Mouse (Mus musculus) midbrain, postnatal 0 days (tissue): Measurements from ENCODE around the gene Tek. TPM values are rescaled to one million over a fixed set of nuclear protein-coding genes. Genes with fewer than 3 reads are reported as not detected.

Experiments
- ATAC-seq: fragments of 200-750 bp; cut with Nextera tagmentation; 2 replicates; pipeline ENCODE4 v1.8.0; 2017; ENCODE audit warnings: moderate number of reproducible peaks, mild to moderate bottlenecking, moderate TSS enrichment, moderate library complexity; ENCODE audit not compliant: low FRiP score
- DNase-seq: peaks from one replicate; pipeline ENCODE4 v3.0.0-alpha.2; 2015; ENCODE audit warnings: low spot score
- H3K27ac ChIP-seq: fragments of 300-500 bp; sonication (generic); 2 replicates; pipeline ENCODE4 v1.5.1; 2014; ENCODE audit warnings: low read depth, mild to moderate bottlenecking, low read length, mixed read lengths
- H3K27me3 ChIP-seq: fragments of 300-500 bp; sonication (generic); 2 replicates; pipeline ENCODE4 v1.6.1; 2014; ENCODE audit warnings: low read length, control low read depth, mixed read lengths; ENCODE audit not compliant: insufficient read depth
- H3K36me3 ChIP-seq: fragments of 300-500 bp; sonication (generic); 2 replicates; pipeline ENCODE4 v1.6.1; 2014; ENCODE audit warnings: low read length, control low read depth, mixed read lengths; ENCODE audit not compliant: insufficient read depth
- H3K4me1 ChIP-seq: fragments of 300-500 bp; sonication (generic); 2 replicates; pipeline ENCODE4 v1.6.1; 2014; ENCODE audit warnings: mild to moderate bottlenecking, control low read depth, antibody characterized with exemption, low read length, mixed read lengths; ENCODE audit not compliant: insufficient read depth
- H3K4me2 ChIP-seq: fragments of 300-500 bp; sonication (generic); 2 replicates; pipeline ENCODE4 v1.6.1; 2014; ENCODE audit warnings: low read depth, mild to moderate bottlenecking, low read length, mixed read lengths; ENCODE audit not compliant: poor library complexity, severe bottlenecking
- H3K4me3 ChIP-seq: fragments of 300-500 bp; sonication (generic); 2 replicates; pipeline ENCODE4 v1.5.1; 2014; ENCODE audit warnings: low read depth, mild to moderate bottlenecking, low read length, moderate library complexity
- H3K9ac ChIP-seq: fragments of 300-500 bp; sonication (generic); replicated peaks from 2 replicates; pipeline ENCODE4 v1.6.1; 2014; ENCODE audit warnings: mild to moderate bottlenecking, low read length, moderate library complexity, mixed read lengths; ENCODE audit not compliant: poor library complexity, severe bottlenecking
- H3K9me3 ChIP-seq: fragments of 300-500 bp; sonication (generic); 2 replicates; pipeline ENCODE4 v1.6.1; 2016; ENCODE audit warnings: low read length, control low read depth
- CTCF ChIP-seq: IDR thresholded peaks from 2 replicates; pipeline ENCODE4 v1.5.1; 2016; ENCODE audit warnings: antibody characterized with exemption, mild to moderate bottlenecking
- WGBS: fragments of 180-500 bp; shearing (Covaris S2); extraction: QIAGEN DNeasy Blood & Tissue Kit; methylation state at CpG from one replicate; pipeline ENCODE4 v1.1.7; 2014; 5-methylcytosine and 5-hydroxymethylcytosine counted together
- polyA plus RNA-seq: library from polyadenylated mRNA; unstranded; fragments of >200 nt; fragmentation: Nextera tagmentation; extraction: Ambion mirVana; gene quantifications from 2 replicates; pipeline ENCODE4 v1.2.1, GENCODE M21; 2015
- total RNA-seq: library from RNA; depleted of rRNA; stranded (reverse); fragments of >200 nt; gene quantifications from 2 replicates; pipeline ENCODE4 v1.2.3, GENCODE M21; 2014

Tek gene
- total and polyA plus RNA-seq, 2 experiments from 2014 or later, result 6.9 to 8.0 TPM

- no peak for ATAC-seq
- WGBS, result 87% methylated on average over 4 of the region's 4 CpGs
- no peaks in the 10 kb centered on the region for H3K27me3 ChIP-seq
Observed at GRCm38 (mm10) chr4:94711426-94711825, 27.7 kb upstream of the Tek start.

GRCm38 (mm10) chr4:94713741-94714140, 25.3 kb upstream of the Tek start:
- Histone ChIP-seq H3K36me3 (no peaks in the 10 kb centered on the region), H3K9ac (no peak overlapping the region), H3K4me3 (no peak overlapping the region), H3K27me3 (no peaks in the 10 kb centered on the region), H3K9me3 (no peaks in the 10 kb centered on the region), H3K4me2 (no peak overlapping the region), H3K4me1 (no peaks in the 10 kb centered on the region), H3K27ac (no peak overlapping the region)
- DNase-seq (no peak), ATAC-seq (no peak)
- no peak for TF ChIP-seq CTCF

More at GRCm38 (mm10) chr4:94711426-94711825, 27.7 kb upstream of the Tek start:
- Histone ChIP-seq H3K4me1 (no peaks in the 10 kb centered on the region), H3K4me3 (no peak overlapping the region), H3K27ac (no peak overlapping the region), H3K9me3 (no peaks in the 10 kb centered on the region), H3K4me2 (no peak overlapping the region), H3K36me3 (no peaks in the 10 kb centered on the region), H3K9ac (no peak overlapping the region)
- no peak for DNase-seq
- no peak for TF ChIP-seq CTCF

- Histone ChIP-seq H3K27me3 (no peaks in the 10 kb centered on the region), H3K4me3 (no peak overlapping the region), H3K36me3 (no peaks in the 10 kb centered on the region), H3K4me1 (no peaks in the 10 kb centered on the region), H3K4me2 (no peak overlapping the region), H3K9me3 (no peaks in the 10 kb centered on the region), H3K9ac (no peak overlapping the region), H3K27ac (no peak overlapping the region)
- no peak for ATAC-seq
- TF ChIP-seq CTCF, result no peak
- no peak for DNase-seq
- WGBS, result 54% methylated on average over 6 of the region's 6 CpGs
Observed at GRCm38 (mm10) chr4:94715166-94715565, 23.9 kb upstream of the Tek start.

GRCm38 (mm10) chr4:94725799-94726198, 13.3 kb upstream of the Tek start:
- Histone ChIP-seq H3K4me1 (no peaks in the 10 kb centered on the region), H3K4me3 (no peak overlapping the region), H3K9me3 (no peaks in the 10 kb centered on the region), H3K27ac (no peak overlapping the region), H3K9ac (no peak overlapping the region), H3K4me2 (no peak overlapping the region), H3K36me3 (no peaks in the 10 kb centered on the region), H3K27me3 (no peaks in the 10 kb centered on the region)
- ATAC-seq, result no peak
- TF ChIP-seq CTCF, result no peak
- DNase-seq, result no peak
- 83% methylated on average over 4 of the region's 4 CpGs for WGBS

GRCm38 (mm10) chr4:94732721-94733120, 6.4 kb upstream of the Tek start:
- no peak for TF ChIP-seq CTCF
- no peaks in the 10 kb centered on the region for H3K36me3 ChIP-seq

GRCm38 (mm10) chr4:94737326-94738295, 1.5 kb upstream of the Tek start:
- H3K27me3 ChIP-seq, result no peaks in the 10 kb centered on the region
- 65% methylated on average over 5 of the region's 5 CpGs for WGBS
- no peaks in the 10 kb centered on the region for H3K4me1 ChIP-seq
- H3K4me2 ChIP-seq, result no peak overlapping the region
- no peaks in the 10 kb centered on the region for H3K9me3 ChIP-seq
- no peak overlapping the region for H3K9ac ChIP-seq
- H3K4me3 ChIP-seq, result no peak overlapping the region
- H3K36me3 ChIP-seq, result no peaks in the 10 kb centered on the region
- no peak for ATAC-seq
- DNase-seq, result no peak
- no peak overlapping the region for H3K27ac ChIP-seq
- no peak for TF ChIP-seq CTCF

More at GRCm38 (mm10) chr4:94732721-94733120, 6.4 kb upstream of the Tek start:
- Histone ChIP-seq H3K9me3 (no peaks in the 10 kb centered on the region), H3K9ac (no peak overlapping the region), H3K4me2 (no peak overlapping the region), H3K4me3 (no peak overlapping the region), H3K27ac (no peak overlapping the region), H3K27me3 (no peaks in the 10 kb centered on the region), H3K4me1 (no peaks in the 10 kb centered on the region)
- ATAC-seq (no peak), DNase-seq (no peak)
